Mouse (Mus musculus) gastrocnemius, postnatal 25 days (tissue): Measurements from ENCODE around the gene AY358078. TPM values are rescaled to one million over a fixed set of nuclear protein-coding genes. Genes with fewer than 3 reads are reported as not detected.

Source experiments
- microRNA-seq, 2 experiments: library from miRNA; unstranded; fragments of <30 nt; microRNA quantifications; one replicate each; pipeline ENCODE4 v1.2.0; 2021; ENCODE audit warnings: borderline replicate concordance in 2 of 2
- total RNA-seq, 2 experiments: library from RNA; stranded (reverse); gene quantifications; 1 replicate in 1 of 2; 2 replicates in 1 of 2; pipeline ENCODE4 v1.2.3; 2021

The AY358078 gene
- total RNA-seq, 2 experiments from 2014 or later, result not detected

Small RNA genes within 50 kb of the gene (microRNA-seq; reads per million reads assigned to microRNA genes)
- gene Gm27375, result 0 reads per million in 2 experiments

Other genes with a start within 250 kb of the AY358078 start
- not detected for gene Gm5622, start 247.3 kb upstream of the AY358078 start, total RNA-seq
- not detected for gene Gm17175, start 226.0 kb upstream of the AY358078 start, total RNA-seq
- gene Gm17174, start 207.9 kb upstream of the AY358078 start, total RNA-seq, result not detected
- not detected for gene Gm17078, start 188.7 kb upstream of the AY358078 start, total RNA-seq
- not detected for gene Gm4181, start 164.4 kb upstream of the AY358078 start, total RNA-seq
- not detected for gene Gm17079, start 104.6 kb upstream of the AY358078 start, total RNA-seq
- gene Gm5800, start 82.9 kb upstream of the AY358078 start, total RNA-seq, result not detected
- not detected for gene Ang4, start 26.5 kb upstream of the AY358078 start, total RNA-seq
- gene Ear6, start 53.7 kb downstream of the AY358078 start, total RNA-seq, result not detected
- gene Mettl17, start 84.8 kb downstream of the AY358078 start, total RNA-seq, result 10 to 100 TPM in 1 of 2 experiments, 1 to 10 TPM in 1; 9.3 to 15.8 TPM
- under 1 TPM; 0.46 to 0.54 TPM for gene Slc39a2, start 92.8 kb downstream of the AY358078 start, total RNA-seq
- gene Ndrg2, start 114.1 kb downstream of the AY358078 start, total RNA-seq, result 1,000 to 10,000 TPM; 1,373 to 1,538 TPM
- 1 to 10 TPM in 1 of 2 experiments, under 1 TPM in 1; 0.62 to 1.1 TPM for gene Tppp2, start 118.4 kb downstream of the AY358078 start, total RNA-seq
- gene Rnase13, start 122.7 kb downstream of the AY358078 start, total RNA-seq, result not detected
- 10 to 100 TPM; 17.2 to 17.6 TPM for gene Arhgef40, start 184.7 kb downstream of the AY358078 start, total RNA-seq
- gene Tmem253, start 215.6 kb downstream of the AY358078 start, total RNA-seq, result 1 to 10 TPM; 1.5 to 2.1 TPM
- gene Zfp219, start 220.7 kb downstream of the AY358078 start, total RNA-seq, result 10 to 100 TPM; 10.8 to 11.7 TPM
- not detected for gene Olfr221, start 242.4 kb downstream of the AY358078 start, total RNA-seq